Mouse (Mus musculus) MEL (cell line): ENCODE measurements at regions not wholly inside any gene's neighbourhood (a gene's known extent, or its start where the extent isn't known, plus 50 kb on each side); places are given as distances from the start of the nearest gene placed in this dataset.

Experiments used
- CTCF ChIP-seq, 3 experiments: IDR thresholded peaks in 2 of 3; conservative IDR thresholded peaks in 1 of 3; 2 replicates each; pipeline ENCODE4 v1.5.1; 2011 to 2012; ENCODE audit warnings: low read length in 3 of 3, low read depth in 2 of 3, mild to moderate bottlenecking in 2 of 3, improper control_type of control experiment in 1 of 3, inconsistent platforms in 1 of 3, mixed read lengths in 1 of 3, moderate library complexity in 1 of 3; ENCODE audit not compliant: control insufficient read depth in 1 of 3, insufficient read depth in 1 of 3, poor library complexity in 1 of 3, severe bottlenecking in 1 of 3
- EP300 ChIP-seq, 2 experiments: IDR thresholded peaks; 2 replicates each; pipeline ENCODE4 v1.6.1; 2011; ENCODE audit warnings: improper control_type of control experiment in 2 of 2, low read length in 2 of 2, low read depth in 1 of 2, mild to moderate bottlenecking in 1 of 2
- MAFK ChIP-seq: IDR thresholded peaks from 2 replicates; pipeline ENCODE4 v1.6.1; 2011; ENCODE audit warnings: low read depth, mild to moderate bottlenecking, low read length, improper control_type of control experiment, borderline replicate concordance
- SIN3A ChIP-seq: IDR thresholded peaks from 2 replicates; pipeline ENCODE4 v1.6.1; 2012; ENCODE audit warnings: low read length, improper control_type of control experiment, inconsistent platforms
- ZC3H11A ChIP-seq: IDR thresholded peaks from 2 replicates; pipeline ENCODE4 v1.6.1; 2012; ENCODE audit warnings: low read depth, mild to moderate bottlenecking, inconsistent platforms, low read length, improper control_type of control experiment

DNA sequence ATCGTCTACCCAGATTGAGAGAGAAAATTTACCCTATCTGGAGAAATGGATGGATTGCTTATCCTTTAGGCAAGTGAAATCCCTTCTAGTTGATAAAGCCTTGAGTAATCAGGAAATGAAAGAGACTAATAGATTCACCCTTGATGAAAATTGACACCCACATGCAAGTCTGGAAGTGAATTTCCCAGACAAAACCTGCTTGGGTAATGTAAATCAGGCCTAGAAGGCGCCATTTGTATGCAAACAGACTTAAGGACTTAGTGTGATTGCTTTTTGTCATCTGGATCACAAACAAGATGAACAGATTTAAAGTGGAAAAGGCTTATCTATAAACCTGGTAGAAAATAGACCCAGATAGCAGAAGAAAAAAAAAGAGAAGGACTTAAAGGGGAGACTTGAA lies 1515.0 kb upstream of the Got2 start:
- no peak for TF ChIP-seq EP300 (IDR thresholded peaks at IDR 0.05; ENCODE audit: low read depth in 1 of 2, low read length in 2 of 2)
- TF ChIP-seq CTCF (IDR thresholded peaks at IDR 0.05 in 2 of 3, conservative IDR thresholded peaks at IDR 0.05 in 1 of 3; ENCODE audit: control insufficient read depth in 1 of 3, insufficient read depth in 1 of 3, low read depth in 2 of 3, low read length in 3 of 3, poor library complexity in 1 of 3, severe bottlenecking in 1 of 3) = no peak
- no peak for TF ChIP-seq ZC3H11A
- no peak for TF ChIP-seq MAFK
- TF ChIP-seq SIN3A = no peak
